Mouse (Mus musculus) heart, postnatal 25 days (tissue): ENCODE data around the gene Orai3. TPM values are rescaled to one million over a fixed set of nuclear protein-coding genes. Genes with fewer than 3 reads are reported as not detected.
"Not testable (repeated sequence)": the region's sequence is repeated elsewhere in the genome, so short reads cannot be mapped to it uniquely, and the experiment has no call there.

Experiments used
- DNase-seq: peaks from one replicate; pipeline ENCODE4 v3.0.0; 2022; ENCODE audit warnings: low spot score
- intact Hi-C: fragments of 180-260 bp; cut with DNase I; formaldehyde crosslinking; loops from one replicate; pipeline ENCODE4 v1.15.1; 2025
- total RNA-seq, 2 experiments: library from RNA; stranded (reverse); gene quantifications; 2 replicates each; pipeline ENCODE4 v1.2.3; 2021

Orai3 gene
- total RNA-seq, 2 experiments from 2014 or later, result 16.5 to 19.4 TPM

- intact Hi-C loops, result loop anchor here (2.0 kb wide), 1 partner anchor 86 kb away; no protein-coding TSS in a partner anchor
- DNase-seq, result no peak
These were observed 9.1 kb upstream of the Orai3 start for GRCm38 (mm10) chr7:127760478-127760877.

- no peak for DNase-seq
- intact Hi-C loops, result loop anchor here (2.0 kb wide), 1 partner anchor 86 kb away; no protein-coding TSS in a partner anchor
These were observed 8.6 kb upstream of the Orai3 start for GRCm38 (mm10) chr7:127761026-127761425.

- intact Hi-C loops, result no loop called here
- no peak for DNase-seq
These were observed 6.0 kb upstream of the Orai3 start for GRCm38 (mm10) chr7:127763642-127764041.

DNA sequence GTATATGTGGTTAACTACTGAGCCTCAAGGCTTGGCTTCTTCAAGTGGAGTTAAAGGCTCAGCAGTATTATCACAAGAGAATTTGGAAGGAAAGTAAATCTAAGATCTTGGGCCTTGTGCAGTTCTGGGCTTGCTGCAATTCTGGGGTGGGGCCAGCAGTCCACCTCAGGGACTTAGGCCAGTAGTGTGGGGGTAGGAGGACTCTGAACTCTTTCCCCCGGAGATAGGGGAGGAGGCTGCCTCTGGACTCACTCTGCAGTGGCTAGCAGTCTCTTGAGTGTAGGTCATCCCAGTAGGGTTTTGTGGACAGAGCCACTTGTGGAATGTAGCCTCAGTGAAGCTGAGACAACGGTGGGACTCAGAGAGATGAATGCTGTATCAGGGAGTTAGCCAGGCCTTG, 3.9 kb upstream of the Orai3 start:
- DNase-seq, result no peak
- intact Hi-C loops, result no loop called here

DNA sequence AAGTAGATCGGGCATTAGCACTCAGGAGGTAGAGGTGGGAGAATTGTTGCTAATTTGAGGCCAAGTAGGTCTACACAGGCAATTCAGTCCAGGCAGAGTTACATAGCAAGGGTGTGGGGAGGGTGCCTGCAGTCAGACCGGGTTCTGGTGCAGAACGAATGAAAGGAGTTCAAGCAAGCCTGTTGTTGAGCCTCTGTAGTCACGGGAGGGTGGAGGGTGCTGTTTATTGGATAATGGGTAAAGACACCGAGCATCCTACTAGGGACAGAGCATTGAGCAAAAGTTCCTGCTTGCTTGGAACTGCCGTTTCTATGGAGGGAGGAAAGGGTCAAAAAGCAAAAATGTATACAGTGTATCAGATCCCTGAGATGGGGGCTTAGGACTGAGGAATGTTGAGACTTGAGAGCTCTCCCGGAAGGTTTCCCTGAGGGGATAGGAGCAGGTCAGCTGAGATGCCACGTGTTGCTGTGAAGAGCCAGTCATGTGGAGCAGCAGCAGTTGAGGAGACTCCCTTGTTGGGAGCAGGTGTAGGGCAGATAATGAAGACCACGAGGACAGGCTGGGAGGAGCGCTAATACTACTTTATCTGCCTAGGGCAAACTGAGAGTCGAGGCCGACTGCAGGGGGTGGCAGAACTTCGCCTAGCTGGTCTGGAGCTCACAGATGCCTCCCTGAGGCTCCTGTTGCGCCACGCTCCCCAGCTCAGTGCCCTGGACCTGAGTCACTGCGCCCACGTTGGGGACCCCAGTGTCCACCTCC, 2.6 kb upstream of the Orai3 start:
- no peak for DNase-seq
- intact Hi-C loops, result no loop called here

DNA sequence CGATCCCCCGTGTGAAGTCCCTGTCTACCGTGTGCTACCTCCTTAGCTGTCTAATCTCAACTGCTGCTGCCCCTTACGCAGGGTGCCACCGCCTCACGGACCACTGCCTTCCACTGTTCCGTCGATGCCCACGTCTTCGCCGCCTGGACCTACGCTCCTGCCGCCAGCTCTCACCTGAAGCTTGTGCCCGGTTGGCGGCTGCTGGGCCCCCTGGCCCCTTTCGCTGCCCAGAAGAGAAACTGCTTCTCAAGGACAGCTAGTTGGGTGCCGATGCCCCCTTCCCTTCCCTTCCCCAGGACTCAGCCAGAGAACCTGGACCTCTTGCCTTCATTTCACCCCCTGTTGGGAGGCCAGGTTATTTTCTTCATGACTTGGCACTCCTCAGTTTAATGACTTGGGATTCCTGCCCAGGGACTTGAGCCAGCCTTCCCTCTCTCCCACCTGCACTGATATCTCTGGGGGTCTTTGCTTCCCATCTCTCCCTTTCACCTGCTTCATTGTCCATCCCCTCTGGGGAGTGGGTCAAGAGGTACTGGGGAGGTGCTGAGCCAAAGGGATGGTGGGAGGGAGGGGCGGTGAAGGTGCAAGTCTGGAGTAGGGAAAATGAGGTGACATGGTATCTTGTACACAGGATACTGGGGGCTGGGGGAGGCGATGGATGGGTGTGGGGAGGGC, 1.8 kb upstream of the Orai3 start:
- intact Hi-C loops, result no loop called here
- DNase-seq, result no peak

- DNase-seq, result no peak
- intact Hi-C loops, result no loop called here
These were observed 1.1 kb upstream of the Orai3 start for GRCm38 (mm10) chr7:127768346-127768996.

DNA sequence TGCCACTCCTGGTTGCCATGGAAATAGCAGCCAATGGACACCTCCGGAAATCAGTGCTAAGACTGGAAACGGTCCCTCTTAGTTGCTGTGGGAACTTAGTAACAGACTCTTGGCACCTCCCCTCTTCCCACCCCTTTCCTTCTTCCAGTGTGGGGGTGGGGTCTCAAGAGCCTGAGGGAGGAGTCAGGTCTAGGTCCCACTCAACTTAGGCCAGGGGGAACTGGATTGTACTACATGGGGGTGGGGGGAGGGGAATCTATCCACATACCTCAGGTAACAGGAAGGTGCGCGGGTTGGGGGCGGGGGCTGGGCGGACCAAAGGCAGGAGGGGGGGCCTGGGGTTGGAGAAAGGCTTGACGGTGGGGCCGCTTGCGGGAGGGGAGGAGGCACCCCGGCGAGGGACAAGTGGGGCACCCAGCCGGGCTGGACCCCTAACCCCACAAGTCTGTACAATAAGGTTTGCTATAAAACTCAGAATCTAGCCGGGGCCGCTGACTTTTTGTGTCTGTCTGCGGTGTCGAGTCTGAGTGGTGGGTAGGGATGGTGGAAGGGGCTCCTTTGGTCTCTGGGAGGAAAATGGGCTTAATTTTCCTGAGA, 520 bp upstream of the Orai3 start:
- DNase-seq, result peak; percentile 96
- intact Hi-C loops, result no loop called here

- DNase-seq, result no peak
- intact Hi-C loops, result no loop called here
These were observed 657 bp downstream of the Orai3 start for GRCm38 (mm10) chr7:127770039-127770905.

GRCm38 (mm10) chr7:127771262-127771661, 1.6 kb downstream of the Orai3 start:
- DNase-seq, result no peak
- intact Hi-C loops, result no loop called here

DNA sequence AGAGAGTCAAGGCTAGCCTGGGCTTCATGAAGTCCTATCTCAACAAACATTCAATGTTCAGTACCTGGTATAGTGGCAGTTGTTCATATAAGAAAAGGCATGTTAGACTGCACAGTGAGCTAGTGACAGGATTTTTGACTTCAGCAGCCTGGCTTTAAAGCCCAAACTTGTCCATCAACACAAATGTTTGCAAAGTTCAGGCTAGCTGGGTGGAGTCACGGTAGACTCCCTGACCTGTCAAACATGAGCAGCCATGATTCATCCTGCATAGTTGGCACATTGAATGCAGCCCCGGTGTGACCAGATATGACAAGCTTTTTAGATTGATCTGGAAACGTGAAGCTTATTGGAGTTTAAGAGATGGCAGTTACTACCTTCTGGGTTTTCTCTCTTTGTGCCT, 2.5 kb downstream of the Orai3 start:
- no peak for DNase-seq
- intact Hi-C loops, result no loop called here

DNA sequence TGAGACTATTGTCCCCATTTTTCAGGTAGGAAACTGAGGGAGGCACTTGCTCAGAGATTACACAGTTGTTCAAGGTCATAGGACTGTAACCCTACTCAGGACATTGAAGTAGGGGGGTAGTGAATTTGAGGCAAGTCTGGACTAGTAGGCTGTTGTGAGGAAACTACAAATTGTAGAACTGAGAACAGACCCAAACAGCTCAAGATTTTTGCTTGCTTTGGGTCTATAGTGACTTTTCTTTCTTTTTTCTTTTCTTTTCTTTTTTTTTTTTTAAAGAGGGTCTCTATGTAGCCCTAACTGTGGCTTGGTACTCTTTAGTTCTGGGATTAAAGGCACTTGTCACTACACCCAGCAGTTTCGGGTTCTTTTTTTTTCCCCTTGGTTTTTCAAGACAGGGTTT, 2.9 kb downstream of the Orai3 start:
- no peak for DNase-seq
- intact Hi-C loops, result no loop called here

- no peak for DNase-seq
- intact Hi-C loops, result no loop called here
These were observed 4.2 kb downstream of the Orai3 start for GRCm38 (mm10) chr7:127773664-127774384.

GRCm38 (mm10) chr7:127775837-127776236, 6.2 kb downstream of the Orai3 start:
- DNase-seq, intact Hi-C loops: not testable (repeated sequence)

DNA sequence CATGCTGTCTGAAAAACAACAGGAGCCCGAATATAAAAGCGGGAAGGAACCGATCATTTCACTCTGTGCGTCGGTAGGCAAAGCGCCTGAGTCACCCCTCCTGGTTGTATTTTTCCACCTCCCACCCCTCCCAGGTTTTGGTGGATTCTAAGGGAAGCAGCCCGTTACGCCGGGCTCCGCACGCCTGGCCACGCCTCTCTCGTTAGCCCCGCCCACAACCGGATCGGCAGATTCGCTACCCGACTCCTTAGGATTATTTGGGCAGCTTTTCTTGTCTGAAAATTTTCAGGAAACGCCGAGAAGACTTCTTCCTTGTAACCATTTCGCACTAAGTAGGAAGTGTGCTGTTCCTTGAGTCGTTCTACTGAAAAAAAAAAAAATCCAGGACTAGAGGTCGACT, 6.8 kb downstream of the Orai3 start, which contains the start of gene Setd1a:
Setd1a (plus strand) TSS at position 245 of the 400 bp plus-strand sequence.
- peak; percentile 68 for DNase-seq
- intact Hi-C loops, result no loop called here

GRCm38 (mm10) chr7:127776878-127777473, 7.4 kb downstream of the Orai3 start:
- intact Hi-C loops, result no loop called here

DNA sequence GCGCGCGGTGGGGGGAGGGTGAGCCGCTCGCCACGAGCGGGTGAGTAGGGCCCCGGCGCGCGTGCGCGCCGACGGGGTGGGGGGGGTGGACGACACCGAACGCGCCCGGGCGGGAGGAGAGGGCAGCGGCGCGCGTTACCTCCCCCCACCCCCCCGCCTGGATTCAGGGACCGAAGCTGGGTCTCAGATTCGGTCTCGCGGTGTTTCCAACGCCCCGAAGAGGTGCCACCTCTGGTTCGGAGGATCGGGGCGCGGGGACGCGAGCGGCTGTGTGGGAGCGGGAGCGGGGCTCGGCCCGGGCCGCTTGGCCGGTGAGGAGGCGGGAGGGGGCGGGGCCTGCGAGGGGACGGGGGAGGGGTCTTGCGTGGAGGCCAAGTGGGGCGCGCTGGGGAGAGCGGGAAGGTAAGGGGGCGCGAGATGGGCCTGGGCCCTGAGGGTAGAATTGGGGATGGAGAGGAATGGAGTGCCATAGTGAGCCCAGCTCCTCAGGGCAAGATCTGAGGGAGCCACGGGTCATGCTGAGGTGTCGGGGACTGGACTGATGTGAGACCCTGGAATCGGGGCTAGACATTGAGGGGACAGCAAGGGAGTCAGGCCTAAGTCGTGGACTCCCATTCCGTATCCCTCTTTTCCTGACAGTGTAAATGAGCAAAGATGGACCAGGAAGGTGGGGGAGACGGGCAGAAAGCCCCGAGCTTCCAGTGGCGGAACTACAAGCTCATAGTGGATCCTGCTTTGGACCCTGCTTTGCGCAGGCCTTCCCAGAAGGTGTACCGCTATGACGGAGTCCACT, 8.1 kb downstream of the Orai3 start:
- intact Hi-C loops, result no loop called here
- DNase-seq, result no peak

More at GRCm38 (mm10) chr7:127776878-127777473, 7.4 kb downstream of the Orai3 start:
- DNase-seq, result peak; percentile 93

GRCm38 (mm10) chr7:127778350-127778749, 8.7 kb downstream of the Orai3 start:
- intact Hi-C loops, result no loop called here
- DNase-seq, result no peak
